Mouse (Mus musculus): Measurements from ENCODE around the gene Cbr4. TPM values are rescaled to one million over a fixed set of nuclear protein-coding genes. Genes with fewer than 3 reads are reported as not detected.

Gene Cbr4
- polyA plus RNA-seq, 1 experiment from 2014 or later, result 17.4 TPM

GRCm38 (mm10) chr8:61479506-61480214 is 7.9 kb upstream of the Cbr4 start:
- no peak overlapping the region for H3K4me3 ChIP-seq (ENCODE audit: low read depth, low read length)
- H3K36me3 ChIP-seq (ENCODE audit: control insufficient read depth, insufficient read depth, low read length), result no peaks in the 10 kb centered on the region
- peak; percentile 59 for ATAC-seq
- H3K27me3 ChIP-seq (ENCODE audit: control insufficient read depth, insufficient read depth, low read depth, low read length), result no peaks in the 10 kb centered on the region
- H3K4me2 ChIP-seq (ENCODE audit: low read length), result no peak overlapping the region
- no peaks in the 10 kb centered on the region for H3K9me3 ChIP-seq (replicated peaks; ENCODE audit: control insufficient read depth, low read length, poor library complexity, severe bottlenecking)
- WGBS, result 57% methylated on average over 10 of the region's 11 CpGs
- no peaks in the 10 kb centered on the region for H3K4me1 ChIP-seq (ENCODE audit: control insufficient read depth, insufficient read depth, low read length)
- no peak overlapping the region for H3K9ac ChIP-seq (ENCODE audit: low read depth, low read length)
- H3K27ac ChIP-seq (ENCODE audit: low read length), result no peak overlapping the region

DNA sequence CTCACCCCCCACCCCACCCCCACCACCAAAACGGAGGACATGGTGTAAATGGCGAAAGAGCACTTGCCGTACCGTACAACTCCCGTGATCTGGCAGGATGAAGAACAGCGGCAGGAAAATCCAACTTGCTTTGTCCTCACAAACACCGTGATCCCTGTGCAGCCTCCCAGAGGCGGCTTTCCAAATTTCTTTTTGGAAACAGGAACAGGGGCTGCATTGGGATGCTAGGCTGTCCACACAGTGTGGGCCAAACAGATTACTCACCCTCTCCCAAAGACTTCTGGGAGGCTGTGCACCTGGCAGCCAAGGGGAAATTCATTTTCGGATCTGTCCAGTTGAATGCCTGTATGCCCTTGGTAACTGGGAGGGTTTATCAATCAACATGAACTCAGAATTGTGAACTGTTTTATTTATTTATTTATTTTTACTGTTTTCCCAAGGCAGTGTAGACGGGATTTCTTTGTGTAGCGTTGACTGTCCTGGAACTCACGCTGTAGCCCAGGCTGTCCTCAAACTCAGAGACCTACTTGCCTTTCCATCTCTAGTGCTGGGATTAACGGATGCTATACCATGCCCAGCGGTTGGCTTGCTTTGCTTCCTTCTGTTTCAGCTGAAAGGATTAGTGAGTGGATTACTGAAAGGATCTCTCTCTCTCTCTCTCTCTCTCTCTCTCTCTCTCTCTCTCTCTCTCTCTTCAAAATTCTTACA is 7.1 kb upstream of the Cbr4 start:
- no peaks in the 10 kb centered on the region for H3K36me3 ChIP-seq (ENCODE audit: control insufficient read depth, insufficient read depth, low read length)
- H3K27me3 ChIP-seq (ENCODE audit: control insufficient read depth, insufficient read depth, low read depth, low read length), result no peaks in the 10 kb centered on the region
- no peak overlapping the region for H3K4me3 ChIP-seq (ENCODE audit: low read depth, low read length)
- H3K4me1 ChIP-seq (ENCODE audit: control insufficient read depth, insufficient read depth, low read length), result no peaks in the 10 kb centered on the region
- H3K9ac ChIP-seq (ENCODE audit: low read depth, low read length), result no peak overlapping the region
- no peak overlapping the region for H3K27ac ChIP-seq (ENCODE audit: low read length)
- peak; percentile 32; the same call in 1 of the 2 replicates for ATAC-seq
- H3K4me2 ChIP-seq (ENCODE audit: low read length), result no peak overlapping the region
- WGBS, result 80% methylated on average over 14 of the region's 14 CpGs
- no peaks in the 10 kb centered on the region for H3K9me3 ChIP-seq (replicated peaks; ENCODE audit: control insufficient read depth, low read length, poor library complexity, severe bottlenecking)

DNA sequence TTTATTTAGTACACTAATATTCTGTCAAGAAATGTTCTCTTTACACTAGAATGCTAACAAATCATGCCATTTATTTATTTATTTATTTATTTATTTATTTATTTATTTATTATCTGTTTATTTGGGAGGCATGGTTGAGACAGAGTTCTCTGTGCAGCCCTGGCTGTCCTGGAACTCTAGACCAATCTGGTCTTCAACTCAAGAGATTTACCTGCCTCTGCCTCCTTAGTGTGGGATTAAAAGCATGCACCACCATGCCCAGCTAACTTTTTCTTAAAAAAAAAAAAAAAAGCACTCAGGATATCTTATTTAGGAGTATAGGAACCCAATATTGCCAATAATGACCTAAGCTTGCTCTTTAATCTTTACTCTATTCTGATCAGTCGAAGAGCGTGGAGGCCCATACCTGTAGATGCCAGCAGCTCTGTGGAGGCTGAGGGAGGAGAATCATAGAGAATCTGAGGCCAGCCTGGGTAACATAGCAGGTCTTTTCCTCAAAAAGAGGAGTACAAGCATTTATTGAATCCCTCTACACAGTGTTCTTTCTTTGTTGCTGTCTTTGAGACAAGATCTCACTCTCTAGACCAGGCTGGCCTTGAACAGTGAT is 508 bp upstream of the Cbr4 start:
- no peak overlapping the region for H3K27ac ChIP-seq (ENCODE audit: low read length)
- peak overlapping the region; percentile 86 for H3K4me2 ChIP-seq (ENCODE audit: low read length)
- H3K27me3 ChIP-seq (ENCODE audit: control insufficient read depth, insufficient read depth, low read depth, low read length), result no peaks in the 10 kb centered on the region
- H3K9me3 ChIP-seq (replicated peaks; ENCODE audit: control insufficient read depth, low read length, poor library complexity, severe bottlenecking), result no peaks in the 10 kb centered on the region
- H3K9ac ChIP-seq (ENCODE audit: low read depth, low read length), result no peak overlapping the region
- no peak overlapping the region for H3K4me3 ChIP-seq (ENCODE audit: low read depth, low read length)
- peak; percentile 26 for ATAC-seq
- 100% methylated on average over 2 of the region's 2 CpGs for WGBS
- peaks cover 11% of the 10 kb centered on the region for H3K4me1 ChIP-seq (ENCODE audit: control insufficient read depth, insufficient read depth, low read length)
- H3K36me3 ChIP-seq (ENCODE audit: control insufficient read depth, insufficient read depth, low read length), result no peaks in the 10 kb centered on the region

GRCm38 (mm10) chr8:61488631-61489030 is 1.1 kb downstream of the Cbr4 start:
- Histone ChIP-seq H3K4me3 (ENCODE audit: low read depth, low read length) (no peak overlapping the region), H3K4me2 (ENCODE audit: low read length) (peak overlapping the region; percentile 86), H3K9me3 (replicated peaks; ENCODE audit: control insufficient read depth, low read length, poor library complexity, severe bottlenecking) (no peaks in the 10 kb centered on the region), H3K27me3 (ENCODE audit: control insufficient read depth, insufficient read depth, low read depth, low read length) (no peaks in the 10 kb centered on the region), H3K4me1 (ENCODE audit: control insufficient read depth, insufficient read depth, low read length) (peaks cover 11% of the 10 kb centered on the region), H3K27ac (ENCODE audit: low read length) (no peak overlapping the region), H3K36me3 (ENCODE audit: control insufficient read depth, insufficient read depth, low read length) (no peaks in the 10 kb centered on the region), H3K9ac (ENCODE audit: low read depth, low read length) (0 out of 2 replicates have a peak overlapping the region, but pooled peaks have one; percentile 86)
- WGBS, result 92% methylated on average over 8 of the region's 8 CpGs
- no peak for ATAC-seq

DNA sequence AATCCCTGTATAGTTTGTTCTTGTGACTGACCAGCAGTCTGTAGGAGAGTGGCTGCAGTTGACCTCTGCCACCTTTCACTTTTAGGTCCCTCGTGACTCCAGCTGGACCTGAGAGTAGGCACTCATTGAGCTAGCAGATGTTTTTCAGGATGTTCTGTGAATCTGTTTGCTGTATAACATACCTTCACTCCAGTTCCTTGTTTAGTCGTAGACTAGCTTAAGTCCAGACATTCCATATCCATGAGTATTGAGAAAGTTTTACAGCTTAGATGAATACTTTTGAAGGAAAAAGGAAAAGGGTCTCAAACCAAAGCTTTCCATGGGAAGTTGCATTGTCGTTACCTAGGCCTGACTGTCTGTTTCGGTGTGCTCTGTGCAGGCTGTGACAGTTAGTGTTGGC is 9.6 kb downstream of the Cbr4 start:
- no peaks in the 10 kb centered on the region for H3K27me3 ChIP-seq (ENCODE audit: control insufficient read depth, insufficient read depth, low read depth, low read length)
- H3K4me2 ChIP-seq (ENCODE audit: low read length), result no peak overlapping the region
- no peaks in the 10 kb centered on the region for H3K9me3 ChIP-seq (replicated peaks; ENCODE audit: control insufficient read depth, low read length, poor library complexity, severe bottlenecking)
- H3K36me3 ChIP-seq (ENCODE audit: control insufficient read depth, insufficient read depth, low read length), result no peaks in the 10 kb centered on the region; the same call in 1 of the 2 replicates
- 83% methylated on average over 4 of the region's 4 CpGs for WGBS
- H3K27ac ChIP-seq (ENCODE audit: low read length), result no peak overlapping the region
- H3K9ac ChIP-seq (ENCODE audit: low read depth, low read length), result no peak overlapping the region
- no peak for ATAC-seq
- no peaks in the 10 kb centered on the region for H3K4me1 ChIP-seq (ENCODE audit: control insufficient read depth, insufficient read depth, low read length)
- no peak overlapping the region for H3K4me3 ChIP-seq (ENCODE audit: low read depth, low read length)

GRCm38 (mm10) chr8:61499035-61499434 is 11.5 kb downstream of the Cbr4 start:
- Histone ChIP-seq H3K27me3 (ENCODE audit: control insufficient read depth, insufficient read depth, low read depth, low read length) (no peaks in the 10 kb centered on the region), H3K4me3 (ENCODE audit: low read depth, low read length) (no peak overlapping the region), H3K27ac (ENCODE audit: low read length) (no peak overlapping the region), H3K36me3 (ENCODE audit: control insufficient read depth, insufficient read depth, low read length) (no peaks in the 10 kb centered on the region; the same call in 1 of the 2 replicates), H3K4me2 (ENCODE audit: low read length) (no peak overlapping the region), H3K4me1 (ENCODE audit: control insufficient read depth, insufficient read depth, low read length) (no peaks in the 10 kb centered on the region), H3K9ac (ENCODE audit: low read depth, low read length) (no peak overlapping the region), H3K9me3 (replicated peaks; ENCODE audit: control insufficient read depth, low read length, poor library complexity, severe bottlenecking) (no peaks in the 10 kb centered on the region)
- 62% methylated on average over 4 of the region's 4 CpGs for WGBS
- no peak for ATAC-seq

DNA sequence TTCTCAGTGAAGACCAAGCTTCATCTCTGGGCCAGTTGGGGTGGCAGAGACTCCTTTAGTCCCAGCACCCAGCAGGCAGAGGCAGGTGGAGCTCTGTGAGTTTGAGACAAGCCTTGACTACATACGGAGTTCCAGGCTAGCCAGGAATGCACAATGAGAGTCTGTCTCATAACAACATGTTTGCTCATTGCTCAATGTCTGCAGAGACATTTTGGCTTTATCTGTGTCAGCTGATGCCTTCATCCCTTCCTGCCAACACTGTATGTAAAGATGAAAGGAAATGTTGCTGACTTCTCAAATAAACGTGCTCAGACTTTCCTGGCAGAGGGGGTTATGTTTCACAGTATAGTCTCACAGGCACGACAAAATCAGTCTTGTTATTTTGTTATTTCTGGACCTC is 13.4 kb downstream of the Cbr4 start:
- H3K4me2 ChIP-seq (ENCODE audit: low read length), result no peak overlapping the region
- H3K36me3 ChIP-seq (ENCODE audit: control insufficient read depth, insufficient read depth, low read length), result no peaks in the 10 kb centered on the region
- no peaks in the 10 kb centered on the region for H3K27me3 ChIP-seq (ENCODE audit: control insufficient read depth, insufficient read depth, low read depth, low read length)
- no peaks in the 10 kb centered on the region for H3K4me1 ChIP-seq (ENCODE audit: control insufficient read depth, insufficient read depth, low read length)
- no peak for ATAC-seq
- H3K9me3 ChIP-seq (replicated peaks; ENCODE audit: control insufficient read depth, low read length, poor library complexity, severe bottlenecking), result no peaks in the 10 kb centered on the region
- H3K27ac ChIP-seq (ENCODE audit: low read length), result no peak overlapping the region
- no peak overlapping the region for H3K9ac ChIP-seq (ENCODE audit: low read depth, low read length)
- WGBS, result 77% methylated on average over 3 of the region's 3 CpGs
- no peak overlapping the region for H3K4me3 ChIP-seq (ENCODE audit: low read depth, low read length)

DNA sequence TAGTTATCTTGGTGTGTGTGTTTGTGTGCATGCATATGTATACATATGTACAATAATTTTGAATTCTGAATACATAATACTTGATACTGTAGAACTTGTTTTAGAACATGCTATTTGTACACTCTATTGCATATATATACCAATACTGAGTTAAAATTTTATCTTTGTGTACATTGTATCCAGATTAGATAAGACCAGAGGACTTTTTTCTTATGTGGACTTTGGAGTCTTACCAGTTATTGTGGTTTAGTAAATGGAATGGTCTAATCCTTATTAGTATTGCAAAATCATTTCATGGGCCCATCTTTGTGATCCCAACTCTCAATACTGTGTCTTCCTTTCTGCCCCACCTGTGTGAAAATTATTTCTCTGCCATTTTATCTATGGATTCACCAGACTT is 14.7 kb downstream of the Cbr4 start:
- ATAC-seq, result no peak
- H3K9me3 ChIP-seq (replicated peaks; ENCODE audit: control insufficient read depth, low read length, poor library complexity, severe bottlenecking), result no peaks in the 10 kb centered on the region
- H3K27ac ChIP-seq (ENCODE audit: low read length), result no peak overlapping the region
- no peaks in the 10 kb centered on the region for H3K27me3 ChIP-seq (ENCODE audit: control insufficient read depth, insufficient read depth, low read depth, low read length)
- no peaks in the 10 kb centered on the region for H3K4me1 ChIP-seq (ENCODE audit: control insufficient read depth, insufficient read depth, low read length)
- H3K9ac ChIP-seq (ENCODE audit: low read depth, low read length), result no peak overlapping the region
- no peak overlapping the region for H3K4me3 ChIP-seq (ENCODE audit: low read depth, low read length)
- H3K4me2 ChIP-seq (ENCODE audit: low read length), result no peak overlapping the region
- H3K36me3 ChIP-seq (ENCODE audit: control insufficient read depth, insufficient read depth, low read length), result no peaks in the 10 kb centered on the region

Data from midbrain, embryonic 16.5 days (tissue).